Comparison of ENCODE assay signal across 15 mouse cellular contexts in genomic region chr17:76451296-76451834, GRCm38 (mm10).
DNase-seq lines count a peak whose midpoint lies in the region; ATAC-seq lines count a peak whose summit lies in the region.
"Had no signal": no experiment of that assay in that cellular context is flagged by ENCODE, and none has a peak within 500 bp of the region (broad histone marks: within the 10 kb centered on the region; RNA-seq: fewer than 3 reads in every experiment).

No protein-coding gene starts in this region.

- no peak overlapping the region for H3K27ac ChIP-seq in neural tube, embryonic 12.5 days
- H3K27ac ChIP-seq in neural tube, embryonic 15.5 days (replicated peaks): no peak overlapping the region
- no peak overlapping the region for H3K27ac ChIP-seq in hindbrain, embryonic 15.5 days (replicated peaks)
- H3K27ac ChIP-seq: left cerebral cortex, adult 2 months; limb, embryonic 15.5 days; stomach, embryonic 15.5 days had no signal

- no peak overlapping the region for H3K4me2 ChIP-seq in neural tube, embryonic 12.5 days (replicated peaks)
- H3K4me2 ChIP-seq in neural tube, embryonic 15.5 days: no peak overlapping the region
- no peak overlapping the region for H3K4me2 ChIP-seq in hindbrain, embryonic 15.5 days
- H3K4me2 ChIP-seq: limb, embryonic 15.5 days; lung, embryonic 14.5 days; stomach, embryonic 15.5 days had no signal

- no peak overlapping the region for H3K4me3 ChIP-seq in neural tube, embryonic 12.5 days
- H3K4me3 ChIP-seq in neural tube, embryonic 15.5 days (replicated peaks): no peak overlapping the region
- no peak overlapping the region for H3K4me3 ChIP-seq in hindbrain, embryonic 15.5 days
- H3K4me3 ChIP-seq: left cerebral cortex, adult 2 months; limb, embryonic 15.5 days; stomach, embryonic 15.5 days had no signal

- peak; percentile 63; the same call in 1 of the 2 replicates for ATAC-seq in neural tube, embryonic 12.5 days (ENCODE audit: low FRiP score, low read depth)
- no peak for ATAC-seq in neural tube, embryonic 15.5 days (ENCODE audit: low FRiP score)
- ATAC-seq in hindbrain, embryonic 15.5 days (ENCODE audit: low FRiP score, low read depth): 0 out of 2 replicates have a peak, but pooled peaks have one; percentile 30
- no peak for ATAC-seq in cerebellum, adult (ENCODE audit: insufficient number of reproducible peaks, low FRiP score, low TSS enrichment)

- no peaks in the 10 kb centered on the region for H3K27me3 ChIP-seq in neural tube, embryonic 12.5 days (replicated peaks)
- H3K27me3 ChIP-seq in neural tube, embryonic 15.5 days (replicated peaks): 0 out of 2 replicates have a peak, but pooled peaks cover 3% of the 10 kb centered on the region
- peaks cover 14% of the 10 kb centered on the region; the same call in 1 of the 2 replicates for H3K27me3 ChIP-seq in hindbrain, embryonic 15.5 days
- H3K27me3 ChIP-seq: limb, embryonic 15.5 days; stomach, embryonic 15.5 days had no signal

- H3K4me1 ChIP-seq in neural tube, embryonic 12.5 days: no peaks in the 10 kb centered on the region
- no peaks in the 10 kb centered on the region for H3K4me1 ChIP-seq in neural tube, embryonic 15.5 days
- no peaks in the 10 kb centered on the region for H3K4me1 ChIP-seq in hindbrain, embryonic 15.5 days (replicated peaks)
- H3K4me1 ChIP-seq: limb, embryonic 15.5 days; stomach, embryonic 15.5 days had no signal

- H3K9me3 ChIP-seq in neural tube, embryonic 12.5 days: no peaks in the 10 kb centered on the region
- no peaks in the 10 kb centered on the region for H3K9me3 ChIP-seq in neural tube, embryonic 15.5 days (replicated peaks)
- H3K9me3 ChIP-seq in hindbrain, embryonic 15.5 days: no peaks in the 10 kb centered on the region
- H3K9me3 ChIP-seq: limb, embryonic 15.5 days; stomach, embryonic 15.5 days had no signal

- H3K9ac ChIP-seq in neural tube, embryonic 12.5 days: no peak overlapping the region
- H3K9ac ChIP-seq in neural tube, embryonic 15.5 days (replicated peaks): no peak overlapping the region
- H3K9ac ChIP-seq in hindbrain, embryonic 15.5 days: no peak overlapping the region
- H3K9ac ChIP-seq: limb, embryonic 15.5 days; lung, embryonic 14.5 days; stomach, embryonic 15.5 days had no signal

- H3K36me3 ChIP-seq in neural tube, embryonic 12.5 days: no peaks in the 10 kb centered on the region
- no peaks in the 10 kb centered on the region for H3K36me3 ChIP-seq in neural tube, embryonic 15.5 days
- H3K36me3 ChIP-seq in hindbrain, embryonic 15.5 days: no peaks in the 10 kb centered on the region
- H3K36me3 ChIP-seq: limb, embryonic 15.5 days; stomach, embryonic 15.5 days had no signal

- 20% methylated on average over 4 of the region's 4 CpGs for WGBS in neural tube, embryonic 12.5 days
- WGBS in neural tube, embryonic 15.5 days: 22% methylated on average over 4 of the region's 4 CpGs
- 12% methylated on average over 4 of the region's 4 CpGs for WGBS in hindbrain, embryonic 15.5 days

- DNase-seq in embryo, embryonic 10 days (ENCODE audit: low spot score): peak; percentile 55
- no peak for DNase-seq in adrenal gland, adult 18-20 months (ENCODE audit: low spot score in 2 of 2)
- no peak for DNase-seq in urinary bladder, postnatal 25 days (ENCODE audit: low spot score)
- DNase-seq: adrenal gland, postnatal 25 days; cerebellum, adult 18-20 months; kidney, adult 11 months; kidney, postnatal 4 days; lung, embryonic 14.5 days had no signal

Comparison
In these comparisons a context has a peak if more than half of its experiments do, and no peak if none do; other contexts are left out.
1. ATAC-seq: peak in neural tube, embryonic 12.5 days (single experiment) and hindbrain, embryonic 15.5 days (single experiment); none in neural tube, embryonic 15.5 days (single experiment) and cerebellum, adult (single experiment).